Mouse (Mus musculus) liver, postnatal 0 days (tissue): ENCODE data around the gene Zfp39. TPM values are rescaled to one million over a fixed set of nuclear protein-coding genes. Genes with fewer than 3 reads are reported as not detected.

Experiments
- ATAC-seq: fragments of 200-750 bp; cut with Nextera tagmentation; 2 replicates; pipeline ENCODE4 v1.8.0; 2017; ENCODE audit warnings: mild to moderate bottlenecking, moderate library complexity
- DNase-seq: peaks from one replicate; pipeline ENCODE4 v3.0.0-alpha.2; 2016
- H3K27ac ChIP-seq: fragments of 300-500 bp; sonication (generic); 2 replicates; pipeline ENCODE4 v1.5.1; 2014; ENCODE audit warnings: antibody characterized with exemption, moderate library complexity, mild to moderate bottlenecking, low read depth
- H3K27me3 ChIP-seq: fragments of 300-500 bp; sonication (generic); 2 replicates; pipeline ENCODE4 v1.6.1; 2014; ENCODE audit warnings: low read length, control low read depth, mixed read lengths; ENCODE audit not compliant: insufficient read depth
- H3K36me3 ChIP-seq: fragments of 300-500 bp; sonication (generic); replicated peaks from 2 replicates; pipeline ENCODE4 v1.6.1; 2014; ENCODE audit warnings: mild to moderate bottlenecking, control low read depth, low read length, moderate library complexity, mixed read lengths; ENCODE audit not compliant: insufficient read depth
- H3K4me1 ChIP-seq: fragments of 300-500 bp; sonication (generic); 2 replicates; pipeline ENCODE4 v1.6.1; 2014; ENCODE audit warnings: antibody characterized with exemption, mild to moderate bottlenecking, control low read depth; ENCODE audit not compliant: insufficient read depth
- H3K4me2 ChIP-seq: fragments of 300-500 bp; sonication (generic); 2 replicates; pipeline ENCODE4 v1.6.1; 2014; ENCODE audit warnings: low read depth, mild to moderate bottlenecking, low read length, moderate library complexity, mixed read lengths
- H3K4me3 ChIP-seq: fragments of 300-500 bp; sonication (generic); 2 replicates; pipeline ENCODE4 v1.5.1; 2014; ENCODE audit warnings: low read depth, low read length
- H3K9ac ChIP-seq: fragments of 300-500 bp; sonication (generic); replicated peaks from 2 replicates; pipeline ENCODE4 v1.6.1; 2014; ENCODE audit warnings: mild to moderate bottlenecking, moderate library complexity
- H3K9me3 ChIP-seq: fragments of 300-500 bp; sonication (generic); 2 replicates; pipeline ENCODE4 v1.6.1; 2016; ENCODE audit warnings: mild to moderate bottlenecking, control low read depth, low read length, mixed read lengths
- CTCF ChIP-seq: sonication (generic); IDR thresholded peaks from 2 replicates; pipeline ENCODE4 v1.5.1; 2016; ENCODE audit warnings: antibody characterized with exemption, low read depth
- EP300 ChIP-seq: IDR thresholded peaks from 2 replicates; pipeline ENCODE4 v1.6.1; 2016; ENCODE audit warnings: antibody characterized with exemption, low read depth, mild to moderate bottlenecking
- WGBS: fragments of 180-500 bp; shearing (Covaris S2); extraction: QIAGEN DNeasy Blood & Tissue Kit; methylation state at CpG from one replicate; pipeline ENCODE4 v1.1.7; 2014; ENCODE audit not compliant: insufficient replicate concordance; 5-methylcytosine and 5-hydroxymethylcytosine counted together
- polyA plus RNA-seq: library from polyadenylated mRNA; unstranded; fragments of >200 nt; fragmentation: Nextera tagmentation; extraction: Ambion mirVana; gene quantifications from 2 replicates; pipeline ENCODE4 v1.2.1, GENCODE M21; 2015

Gene Zfp39
- polyA plus RNA-seq, 1 experiment from 2014 or later: 3.1 TPM

- H3K9me3 ChIP-seq: no peaks in the 10 kb centered on the region
- peak within 1 kb of the TSS; percentile 72 for H3K4me2 ChIP-seq
- peak within 1 kb of the TSS; percentile 48 for H3K4me3 ChIP-seq
- peaks cover 27% of the 10 kb centered on the region for H3K27me3 ChIP-seq
- H3K27ac ChIP-seq: peak within 1 kb of the TSS; percentile 65
- DNase-seq (peak; percentile 53), ATAC-seq (peak; percentile 84)
- peak within 1 kb of the TSS; percentile 59 for H3K9ac ChIP-seq
- TF ChIP-seq CTCF (no peak), EP300 (peak; percentile 51; the same call in 1 of the 2 replicates)
- peaks cover 22% of the 10 kb centered on the region for H3K4me1 ChIP-seq
- H3K36me3 ChIP-seq: no peaks in the 10 kb centered on the region
- under 1% methylated on average over 40 of the region's 48 CpGs for WGBS
Measured at GRCm38 (mm10) chr11:58948542-58949479, 44.8 kb upstream of the Zfp39 start, which contains the start of gene Hist3h2ba. Gene Hist3h2ba (plus strand): TSS chr11:58948920.

- WGBS: 17% methylated on average over 23 of the region's 23 CpGs
- ATAC-seq (peak; percentile 43), DNase-seq (no peak)
- Histone ChIP-seq H3K36me3 (no peaks in the 10 kb centered on the region), H3K27me3 (peaks cover 27% of the 10 kb centered on the region), H3K27ac (peak overlapping the region; percentile 64), H3K4me3 (peak overlapping the region; percentile 48), H3K4me1 (peaks cover 18% of the 10 kb centered on the region), H3K9ac (peak overlapping the region; percentile 59; the same call in 1 of the 2 replicates), H3K4me2 (peak overlapping the region; percentile 72), H3K9me3 (no peaks in the 10 kb centered on the region)
- TF ChIP-seq EP300 (peak; percentile 57; the same call in 1 of the 2 replicates), CTCF (no peak)
Measured at GRCm38 (mm10) chr11:58947798-58948528, 43.9 kb upstream of the Zfp39 start.

GRCm38 (mm10) chr11:58947306-58947705 lies 43.3 kb upstream of the Zfp39 start:
- H3K9me3 ChIP-seq: no peaks in the 10 kb centered on the region
- TF ChIP-seq EP300 (no peak), CTCF (no peak)
- 68% methylated on average over 3 of the region's 3 CpGs for WGBS
- no peak overlapping the region for H3K9ac ChIP-seq
- ATAC-seq: no peak
- no peak overlapping the region for H3K4me3 ChIP-seq
- no peak overlapping the region for H3K27ac ChIP-seq
- H3K36me3 ChIP-seq: no peaks in the 10 kb centered on the region
- H3K4me2 ChIP-seq: peak overlapping the region; percentile 72; the same call in 1 of the 2 replicates
- H3K4me1 ChIP-seq: peaks cover 18% of the 10 kb centered on the region
- DNase-seq: no peak
- H3K27me3 ChIP-seq: peaks cover 27% of the 10 kb centered on the region

- DNase-seq (no peak), ATAC-seq (no peak)
- Histone ChIP-seq H3K4me1 (peaks cover 15% of the 10 kb centered on the region), H3K9me3 (no peaks in the 10 kb centered on the region), H3K27me3 (peaks cover 14% of the 10 kb centered on the region; the same call in 1 of the 2 replicates), H3K4me3 (no peak overlapping the region), H3K36me3 (no peaks in the 10 kb centered on the region), H3K4me2 (no peak overlapping the region), H3K9ac (no peak overlapping the region), H3K27ac (no peak overlapping the region)
- 81% methylated on average over 5 of the region's 5 CpGs for WGBS
- TF ChIP-seq CTCF: no peak
- TF ChIP-seq EP300: no peak
Measured at GRCm38 (mm10) chr11:58944136-58944535, 40.1 kb upstream of the Zfp39 start.

- WGBS: 22% methylated on average over 6 of the region's 6 CpGs
- Histone ChIP-seq H3K4me1 (peaks cover 14% of the 10 kb centered on the region), H3K27ac (no peak overlapping the region), H3K9me3 (no peaks in the 10 kb centered on the region), H3K4me3 (peak overlapping the region; percentile 91), H3K36me3 (peaks cover 21% of the 10 kb centered on the region), H3K27me3 (no peaks in the 10 kb centered on the region), H3K4me2 (peak overlapping the region; percentile 100), H3K9ac (peak overlapping the region; percentile 94; the same call in 1 of the 2 replicates)
- ATAC-seq (no peak), DNase-seq (no peak)
- TF ChIP-seq EP300: peak; percentile 10
- no peak for TF ChIP-seq CTCF
Measured at GRCm38 (mm10) chr11:58939088-58939439, 35.0 kb upstream of the Zfp39 start.

- peak; percentile 90 for TF ChIP-seq EP300
- TF ChIP-seq CTCF: no peak
- peak within 1 kb of the TSS; percentile 100 for H3K4me2 ChIP-seq
- H3K4me1 ChIP-seq: peaks cover 14% of the 10 kb centered on the region
- peak; percentile 99 for ATAC-seq
- no peaks in the 10 kb centered on the region for H3K9me3 ChIP-seq
- H3K36me3 ChIP-seq: peaks cover 27% of the 10 kb centered on the region
- H3K4me3 ChIP-seq: peak within 1 kb of the TSS; percentile 91
- H3K27ac ChIP-seq: peak within 1 kb of the TSS; percentile 94
- H3K27me3 ChIP-seq: no peaks in the 10 kb centered on the region
- WGBS: 2% methylated on average over 72 of the region's 95 CpGs
- DNase-seq: peak; percentile 93
- H3K9ac ChIP-seq: peak within 1 kb of the TSS; percentile 94
Measured at GRCm38 (mm10) chr11:58938322-58939087, 34.5 kb upstream of the Zfp39 start, which contains the start of gene Rnf187. Gene Rnf187 (minus strand): TSS chr11:58938916.
